Mouse (Mus musculus) NIH3T3 (cell line): ENCODE results near the gene Gucy2c.

ENCODE experiments used
- DNase-seq: peaks from one replicate; pipeline ENCODE4 v3.0.0-alpha.2; 2012; ENCODE audit warnings: low read depth

Gucy2c gene

GRCm38 (mm10) chr6:136781377-136781986, at the start of gene Gucy2c:
Gene Gucy2c (minus strand): TSS chr6:136781765.
- no peak for DNase-seq

DNA sequence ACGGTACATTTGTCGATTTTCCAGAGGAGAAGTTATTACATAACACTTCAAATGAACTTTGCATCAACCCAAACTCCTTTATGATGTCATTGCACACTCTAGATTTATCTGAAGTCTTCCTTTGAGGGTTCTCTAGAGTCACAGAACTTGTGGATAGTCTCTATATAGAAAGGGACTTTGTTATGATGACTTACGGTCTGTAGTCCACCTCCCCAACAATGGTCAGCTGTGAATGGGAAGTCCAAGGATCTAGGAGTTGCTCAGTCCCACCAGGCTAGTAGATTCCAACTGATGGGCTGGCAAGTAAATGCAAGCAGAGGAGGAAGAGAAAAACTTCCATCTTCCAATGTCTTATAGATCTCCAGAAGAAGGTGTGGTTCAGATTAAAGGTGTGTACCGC, 47.1 kb upstream of the Gucy2c start:
- no peak for DNase-seq

- DNase-seq: peak; percentile 98
Observed at GRCm38 (mm10) chr6:136827881-136828561, 46.5 kb upstream of the Gucy2c start, which contains the start of gene Wbp11. Gene Wbp11 (minus strand): TSS chr6:136828233.

GRCm38 (mm10) chr6:136827516-136827880, 45.9 kb upstream of the Gucy2c start, which contains the start of gene BC049715:
Gene BC049715 (plus strand): TSS chr6:136827626.
- DNase-seq: peak; percentile 56

DNA sequence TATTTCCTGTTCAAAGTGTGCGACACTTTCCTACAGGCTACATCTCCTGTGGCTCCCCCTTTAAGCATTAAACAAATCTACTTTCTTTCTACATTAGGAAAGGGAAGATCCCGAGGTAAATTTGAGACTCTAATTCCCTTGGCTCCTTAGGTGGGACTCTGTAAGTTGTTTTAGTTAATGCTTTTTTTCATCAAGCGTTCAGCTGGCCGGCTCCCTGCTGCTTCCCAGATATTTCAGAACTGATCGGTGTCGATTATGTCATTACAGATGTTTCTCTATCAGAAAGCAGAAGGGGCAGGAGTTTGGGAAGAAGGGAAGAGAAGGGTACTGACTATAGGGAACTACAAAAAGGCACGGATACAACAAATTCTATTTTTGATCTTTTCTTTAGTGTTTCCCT, 45.6 kb upstream of the Gucy2c start:
- no peak for DNase-seq

- DNase-seq: no peak
Observed at GRCm38 (mm10) chr6:136824987-136825386, 43.4 kb upstream of the Gucy2c start.

GRCm38 (mm10) chr6:136821086-136821485, 39.5 kb upstream of the Gucy2c start:
- DNase-seq: no peak

DNA sequence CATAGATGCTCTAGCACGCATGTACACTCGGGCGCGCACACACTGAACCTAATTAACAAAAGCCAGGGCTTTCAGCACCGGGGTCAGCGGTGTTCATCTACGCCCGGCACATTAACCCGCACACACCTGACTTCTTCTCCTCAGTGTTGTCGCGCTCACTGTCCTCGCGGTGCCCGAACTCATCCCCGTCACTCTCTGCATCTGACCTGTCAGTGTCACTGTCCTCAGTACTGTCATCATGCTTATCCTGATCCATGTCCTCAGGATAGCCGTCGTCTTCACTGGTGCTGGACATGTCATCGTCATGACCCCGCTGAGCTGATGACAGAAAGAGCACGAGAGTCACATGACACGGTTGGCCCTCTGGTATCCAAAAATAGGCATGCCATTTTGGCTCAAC, 38.8 kb upstream of the Gucy2c start:
- no peak for DNase-seq

GRCm38 (mm10) chr6:136817549-136817948, 36.0 kb upstream of the Gucy2c start:
- no peak for DNase-seq

DNA sequence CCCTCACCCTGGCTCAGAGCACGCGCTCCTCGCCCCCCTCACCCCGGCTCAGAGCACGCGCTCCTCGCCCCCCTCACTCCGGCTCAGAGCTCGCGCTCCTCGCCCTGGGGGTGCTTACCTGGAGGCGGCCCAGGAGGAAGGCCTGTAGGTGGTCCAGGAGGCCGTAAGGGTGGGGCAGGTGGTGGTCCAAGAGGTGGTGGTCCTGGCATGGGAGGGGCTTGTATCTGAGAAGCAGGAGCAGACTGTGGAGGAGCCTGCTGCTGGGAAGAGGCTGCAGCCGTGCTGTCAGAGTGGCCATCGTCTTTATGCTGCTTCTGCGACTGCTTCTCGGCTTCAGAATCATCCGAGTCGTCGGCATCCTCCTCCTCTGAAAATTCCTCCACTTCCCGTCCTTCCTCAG, 35.3 kb upstream of the Gucy2c start:
- DNase-seq: no peak

DNA sequence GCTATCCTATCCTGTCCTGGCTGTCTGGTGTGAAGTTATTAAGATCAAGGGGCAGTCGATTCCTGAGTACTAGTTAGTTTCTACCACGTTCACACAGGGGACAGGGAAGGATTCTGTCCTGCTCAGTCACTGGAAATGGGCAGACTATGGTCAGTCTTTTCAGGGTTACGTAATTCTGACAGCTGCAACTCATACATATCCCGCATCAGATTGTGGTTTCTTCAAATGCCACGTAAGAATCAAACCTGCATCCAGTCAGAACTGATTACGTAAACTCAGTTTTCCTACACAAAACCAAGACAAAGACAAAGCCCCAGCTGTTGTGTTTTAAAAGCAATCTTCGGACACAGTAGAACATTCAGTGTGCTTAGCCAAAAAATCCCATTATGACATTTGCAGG, 33.8 kb upstream of the Gucy2c start:
- no peak for DNase-seq

DNA sequence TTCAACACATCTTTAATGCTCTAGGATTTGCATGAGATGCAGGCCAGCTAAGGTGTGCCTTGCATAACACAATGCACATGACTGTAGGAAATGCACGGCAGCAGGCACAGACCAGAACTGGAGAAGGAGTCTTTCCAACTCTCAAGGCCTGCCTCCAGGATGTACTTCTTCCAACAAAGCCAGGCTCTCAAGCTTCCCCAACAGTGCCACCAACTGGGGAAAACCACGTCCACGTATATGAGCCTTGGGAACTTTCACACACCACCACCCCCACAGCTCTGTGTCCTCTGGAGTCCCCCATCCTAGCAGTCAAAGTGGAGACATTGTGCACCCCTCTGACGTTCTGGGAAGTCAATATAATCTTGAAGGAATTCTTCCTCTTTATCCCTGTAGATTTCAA, 31.6 kb upstream of the Gucy2c start:
- DNase-seq: peak; percentile 58

DNA sequence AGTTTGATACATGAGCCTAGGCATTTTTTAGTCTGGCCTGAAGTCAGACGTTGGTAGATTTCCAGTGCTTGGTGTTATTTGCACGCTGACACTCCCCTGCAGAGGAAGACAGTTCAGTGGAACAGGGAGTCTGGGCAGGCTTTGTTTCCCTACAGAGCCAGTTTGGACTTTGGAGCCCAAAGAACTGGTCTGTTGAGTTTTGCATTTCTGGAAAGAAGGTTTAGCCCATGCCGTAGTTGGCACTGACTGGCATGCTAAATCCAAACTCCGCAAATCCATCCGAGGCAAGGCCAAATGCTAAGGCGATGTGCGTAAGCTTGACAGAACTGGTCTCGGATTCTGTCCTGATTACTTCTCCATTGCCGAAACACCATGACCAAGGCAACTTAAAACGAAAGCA, 29.6 kb upstream of the Gucy2c start:
- no peak for DNase-seq

GRCm38 (mm10) chr6:136809673-136810072, 28.1 kb upstream of the Gucy2c start:
- peak; percentile 59 for DNase-seq

DNA sequence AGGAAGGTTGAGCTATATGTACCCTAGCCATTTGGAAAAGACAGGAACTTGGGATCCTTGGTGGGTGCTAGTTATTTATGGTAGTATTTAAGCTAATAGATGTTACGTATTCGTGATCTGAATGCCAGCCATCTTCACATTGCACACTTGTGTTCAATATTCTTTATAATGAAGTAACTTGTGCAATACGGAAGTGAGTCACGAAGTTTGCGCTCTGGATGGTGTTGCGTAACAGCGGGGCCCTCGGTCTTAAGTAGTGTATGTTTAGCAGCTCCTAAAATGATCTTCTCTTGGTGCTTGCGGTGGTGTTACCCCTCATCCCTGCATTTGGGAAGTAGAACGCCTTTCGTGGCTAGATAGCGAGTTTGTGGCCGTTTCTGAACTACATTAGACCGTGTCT, 27.5 kb upstream of the Gucy2c start:
- peak; percentile 97 for DNase-seq

DNA sequence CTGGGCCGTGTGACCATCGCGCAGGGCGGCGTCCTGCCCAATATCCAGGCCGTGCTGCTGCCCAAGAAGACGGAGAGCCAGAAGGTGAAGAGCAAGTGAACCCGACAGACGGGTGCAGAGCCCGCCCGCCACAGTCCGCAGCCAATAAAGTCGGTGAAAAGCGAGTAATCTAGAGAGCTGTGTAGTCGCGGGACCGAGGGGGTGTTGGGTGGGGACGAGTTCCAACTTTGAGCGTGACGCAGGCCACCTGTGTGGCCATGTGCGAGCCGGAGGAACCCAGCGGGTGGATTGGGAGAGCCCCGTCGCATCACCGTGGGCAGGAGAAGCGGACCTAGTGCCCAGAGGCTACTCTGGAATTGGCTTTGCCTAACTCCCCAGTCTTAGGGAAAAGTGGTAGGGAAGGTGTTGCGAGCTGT, 27.1 kb upstream of the Gucy2c start:
- DNase-seq: peak; percentile 53

- peak; percentile 99 for DNase-seq
Observed at GRCm38 (mm10) chr6:136808014-136808417, 26.5 kb upstream of the Gucy2c start, which contains the start of gene H2afj. Gene H2afj (plus strand): TSS chr6:136808244.

- no peak for DNase-seq
Observed at GRCm38 (mm10) chr6:136807395-136808013, 25.9 kb upstream of the Gucy2c start.

- DNase-seq: no peak
Observed at GRCm38 (mm10) chr6:136806819-136807218, 25.3 kb upstream of the Gucy2c start.

- DNase-seq: no peak
Observed at GRCm38 (mm10) chr6:136805409-136805775, 23.8 kb upstream of the Gucy2c start.

- DNase-seq: peak; percentile 77
Observed at GRCm38 (mm10) chr6:136804705-136805408, 23.3 kb upstream of the Gucy2c start.

DNA sequence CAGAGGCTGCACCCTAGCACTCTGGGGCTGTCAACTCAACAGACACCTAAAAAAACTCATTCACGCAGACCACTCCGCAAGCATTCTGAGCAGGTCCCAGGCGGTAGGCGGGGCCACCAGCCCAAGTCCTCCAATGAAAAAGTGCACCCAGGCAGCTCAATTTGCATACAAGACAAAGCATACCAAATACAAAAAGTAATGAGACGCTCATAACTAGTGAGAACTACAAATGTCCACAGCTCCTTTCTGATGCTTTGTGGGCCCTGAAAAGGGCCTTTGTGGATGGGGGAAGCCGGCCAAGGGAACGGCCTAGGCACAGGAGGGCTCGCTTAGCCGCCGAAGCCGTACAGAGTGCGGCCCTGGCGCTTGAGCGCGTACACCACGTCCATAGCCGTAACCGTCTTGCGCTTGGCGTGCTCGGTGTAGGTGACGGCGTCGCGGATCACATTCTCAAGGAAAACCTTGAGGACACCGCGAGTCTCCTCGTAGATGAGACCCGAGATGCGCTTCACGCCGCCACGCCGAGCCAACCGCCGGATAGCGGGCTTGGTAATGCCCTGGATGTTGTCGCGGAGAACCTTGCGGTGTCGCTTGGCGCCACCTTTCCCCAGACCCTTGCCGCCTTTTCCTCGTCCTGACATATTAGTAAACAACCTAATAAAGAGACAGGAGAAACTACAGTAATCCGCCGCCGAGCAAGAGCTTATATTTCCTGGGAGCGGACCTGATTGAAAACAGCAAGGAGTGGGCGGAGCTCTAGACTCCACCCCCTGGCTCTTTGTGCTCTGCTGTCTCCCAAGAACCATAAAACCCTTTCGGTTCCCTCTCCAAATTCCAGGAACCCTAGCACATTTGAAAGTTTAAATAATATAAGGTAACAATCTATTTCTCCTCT, 22.4 kb upstream of the Gucy2c start, which contains the start of gene Hist4h4:
Hist4h4 (minus strand) TSS at position 677 of the 895 bp plus-strand sequence.
- peak; percentile 100 for DNase-seq
